Mouse (Mus musculus): Measurements from ENCODE around the gene Cfap157. TPM values are rescaled to one million over a fixed set of nuclear protein-coding genes. Genes with fewer than 3 reads are reported as not detected.

The Cfap157 gene
- polyA plus RNA-seq, 1 experiment from 2014 or later = 1.8 TPM

GRCm38 (mm10) chr2:32736306-32736829 lies 47.9 kb downstream of the Cfap157 start:
- POLR2A ChIA-PET = interaction anchor here (0.6 kb wide), 1 partner anchor 216 kb away, joined by 5 read pairs; no protein-coding TSS in a partner anchor
- DNase-seq (ENCODE audit: low read depth, low spot score) = no peak
- in situ Hi-C loops (cut with MboI; ENCODE audit: low pct_unique_long_range_greater_than_20kb) = no loop called here
- TF ChIP-seq CTCF (IDR thresholded peaks at IDR 0.05) = no peak
- no peak for ATAC-seq
- CTCF ChIA-PET = no interaction called here
- peaks cover 13% of the 10 kb centered on the region for H3K27me3 ChIP-seq

DNA sequence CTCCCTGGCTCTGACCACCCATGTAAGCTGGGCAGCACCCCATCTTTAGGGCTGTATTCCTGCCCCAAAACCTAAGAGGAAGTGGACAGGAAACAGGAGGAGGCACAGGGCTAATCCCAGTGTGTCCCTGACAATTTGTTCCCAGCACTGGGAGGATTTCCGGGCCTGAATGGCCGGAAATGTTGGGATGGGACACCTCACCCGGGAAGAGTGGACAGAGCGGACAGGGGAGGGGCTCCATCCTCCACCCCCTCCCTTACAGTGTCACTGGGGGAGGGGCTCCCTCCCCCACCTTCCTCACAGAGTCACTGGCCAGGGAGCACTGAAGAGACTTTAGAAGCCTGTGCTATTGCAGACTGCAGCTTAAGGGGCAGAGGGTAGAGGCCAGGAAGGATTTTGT lies 49.3 kb downstream of the Cfap157 start:
- POLR2A ChIA-PET = no interaction called here
- in situ Hi-C loops (cut with MboI; ENCODE audit: low pct_unique_long_range_greater_than_20kb) = no loop called here
- CTCF ChIA-PET = interaction anchor here (0.9 kb wide), 1 partner anchor 39 kb away, joined by 3 read pairs; no protein-coding TSS in a partner anchor
- peaks cover 4% of the 10 kb centered on the region for H3K27me3 ChIP-seq
- no peak for ATAC-seq
- no peak for TF ChIP-seq CTCF (IDR thresholded peaks at IDR 0.05)
- no peak for DNase-seq (ENCODE audit: low read depth, low spot score)

DNA sequence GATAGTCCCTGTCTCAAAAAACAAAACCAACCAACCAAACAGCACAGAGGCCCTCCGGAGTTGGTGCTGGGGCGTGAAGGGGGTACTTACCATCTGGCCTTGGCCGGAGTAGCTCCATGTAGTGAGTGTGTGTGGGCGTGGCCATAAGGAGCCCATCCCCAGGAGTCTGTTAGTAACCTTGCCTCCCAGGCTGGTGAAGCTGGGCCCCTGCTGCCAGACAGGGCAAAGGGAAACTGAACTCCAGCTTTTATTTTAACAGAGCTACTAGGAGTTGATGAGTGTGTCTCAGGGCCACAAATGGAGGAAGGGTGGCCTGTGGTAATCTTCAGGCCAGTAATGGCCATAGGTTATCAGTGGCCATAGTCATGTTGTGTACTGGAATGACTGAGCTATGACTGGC lies 49.7 kb downstream of the Cfap157 start:
- in situ Hi-C loops (cut with MboI; ENCODE audit: low pct_unique_long_range_greater_than_20kb) = no loop called here
- ChIA-PET CTCF (no interaction called here), POLR2A (no interaction called here)
- H3K27me3 ChIP-seq = no peaks in the 10 kb centered on the region
- no peak for DNase-seq (ENCODE audit: low read depth, low spot score)
- no peak for TF ChIP-seq CTCF (IDR thresholded peaks at IDR 0.05)
- ATAC-seq = no peak

- H3K27me3 ChIP-seq = no peaks in the 10 kb centered on the region
- TF ChIP-seq CTCF (IDR thresholded peaks at IDR 0.05) = no peak
- CTCF ChIA-PET = interaction anchor here (1.8 kb wide), 1 partner anchor 15 kb away, joined by 5 read pairs; no protein-coding TSS in a partner anchor
- POLR2A ChIA-PET = no interaction called here
- in situ Hi-C loops (cut with MboI; ENCODE audit: low pct_unique_long_range_greater_than_20kb) = no loop called here
- DNase-seq (ENCODE audit: low read depth, low spot score) = no peak
- ATAC-seq = no peak
These were observed 51.5 kb downstream of the Cfap157 start for GRCm38 (mm10) chr2:32732695-32733094.

- ChIA-PET POLR2A (interaction anchor here (0.6 kb wide), 1 partner anchor 60 kb away, joined by 3 read pairs; no protein-coding TSS in a partner anchor), CTCF (interaction anchor here (1.8 to 2.0 kb wide), 2 partner anchors 15 to 17 kb away, joined by 5 read pairs; no protein-coding TSS in a partner anchor)
- no peaks in the 10 kb centered on the region for H3K27me3 ChIP-seq
- in situ Hi-C loops (cut with MboI; ENCODE audit: low pct_unique_long_range_greater_than_20kb) = no loop called here
- TF ChIP-seq CTCF (IDR thresholded peaks at IDR 0.05) = no peak
- no peak for ATAC-seq
- no peak for DNase-seq (ENCODE audit: low read depth, low spot score)
These were observed 52.3 kb downstream of the Cfap157 start for GRCm38 (mm10) chr2:32731911-32732310.

DNA sequence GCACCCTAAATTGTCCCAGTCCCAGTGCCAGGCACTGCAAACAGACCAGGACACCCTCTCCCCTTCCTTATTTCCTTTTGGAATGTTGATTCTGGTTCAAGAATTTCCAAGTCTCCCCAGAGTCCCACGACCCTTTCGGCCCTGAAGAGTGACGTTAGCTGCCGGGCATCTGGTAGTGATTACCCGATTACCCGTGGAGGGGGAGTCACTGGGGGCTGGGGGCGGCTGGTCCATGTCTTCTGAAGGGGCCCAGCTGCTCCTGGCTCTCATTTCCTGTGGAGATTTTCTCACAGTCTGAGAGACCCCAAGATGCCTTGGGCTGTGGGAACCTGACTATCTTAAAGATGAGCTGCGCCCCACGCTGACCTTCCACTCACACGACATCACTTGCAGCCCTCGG lies 53.4 kb downstream of the Cfap157 start:
- ChIA-PET POLR2A (no interaction called here), CTCF (interaction anchor here (1.0 to 2.0 kb wide), 3 partner anchors 14 to 26 kb away, joined by 4 to 5 read pairs (median 5); partner anchors contain the start of gene Tor2a)
- no peak for ATAC-seq
- H3K27me3 ChIP-seq = no peaks in the 10 kb centered on the region
- in situ Hi-C loops (cut with MboI; ENCODE audit: low pct_unique_long_range_greater_than_20kb) = no loop called here
- no peak for TF ChIP-seq CTCF (IDR thresholded peaks at IDR 0.05)
- no peak for DNase-seq (ENCODE audit: low read depth, low spot score)

GRCm38 (mm10) chr2:32729547-32729946 lies 54.7 kb downstream of the Cfap157 start:
- in situ Hi-C loops (cut with MboI; ENCODE audit: low pct_unique_long_range_greater_than_20kb) = no loop called here
- no peak for TF ChIP-seq CTCF (IDR thresholded peaks at IDR 0.05)
- ATAC-seq (no peak), DNase-seq (ENCODE audit: low read depth, low spot score) (no peak)
- ChIA-PET POLR2A (no interaction called here), CTCF (interaction anchor here (1.4 kb wide), 1 partner anchor 15 kb away, joined by 3 read pairs; no protein-coding TSS in a partner anchor)
- H3K27me3 ChIP-seq = no peaks in the 10 kb centered on the region

DNA sequence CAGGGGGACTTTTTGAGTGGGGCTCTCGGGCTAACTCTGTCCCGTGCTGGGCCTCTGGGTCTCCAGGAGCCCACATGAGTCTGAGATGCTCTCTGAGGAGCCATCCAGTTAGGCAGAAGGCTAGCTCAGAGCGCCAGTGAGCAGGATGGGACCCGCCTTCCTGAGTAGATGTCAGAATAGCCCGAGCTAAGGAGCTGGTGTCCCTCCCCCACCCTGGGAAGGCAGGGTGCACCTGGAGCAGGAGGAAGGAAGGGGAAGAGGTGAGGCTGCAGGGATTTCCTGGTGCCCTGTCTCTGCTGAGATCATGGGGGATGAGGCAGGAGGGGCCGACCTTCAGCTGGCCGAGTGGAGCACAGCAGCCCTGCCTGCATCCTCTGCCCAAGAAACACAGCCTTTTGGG lies 55.8 kb downstream of the Cfap157 start:
- DNase-seq (ENCODE audit: low read depth, low spot score) = no peak
- ChIA-PET POLR2A (no interaction called here), CTCF (interaction anchor here (1.0 to 2.1 kb wide), 3 partner anchors 12 to 29 kb away, joined by 3 to 8 read pairs (median 3); partner anchors contain the start of gene Tor2a)
- in situ Hi-C loops (cut with MboI; ENCODE audit: low pct_unique_long_range_greater_than_20kb) = no loop called here
- no peak for TF ChIP-seq CTCF (IDR thresholded peaks at IDR 0.05)
- ATAC-seq = no peak
- no peaks in the 10 kb centered on the region for H3K27me3 ChIP-seq

GRCm38 (mm10) chr2:32727435-32727834 lies 56.8 kb downstream of the Cfap157 start:
- CTCF ChIA-PET = interaction anchor here (1.0 to 2.1 kb wide), 3 partner anchors 11 to 30 kb away, joined by 3 to 8 read pairs (median 4); partner anchors contain the start of gene Tor2a
- TF ChIP-seq CTCF (IDR thresholded peaks at IDR 0.05) = no peak
- DNase-seq (ENCODE audit: low read depth, low spot score) (no peak), ATAC-seq (peak; percentile 79)
- H3K27me3 ChIP-seq = no peaks in the 10 kb centered on the region
- POLR2A ChIA-PET = interaction anchor here (0.6 kb wide), 1 partner anchor 318 kb away, joined by 3 read pairs; no protein-coding TSS in a partner anchor
- in situ Hi-C loops (cut with MboI; ENCODE audit: low pct_unique_long_range_greater_than_20kb) = no loop called here

Other genes with a start within 250 kb of the Cfap157 start
- gene Fam102a, start 249.1 kb downstream of the Cfap157 start, polyA plus RNA-seq (2021) = 11.8 TPM
- 59.3 TPM for gene Dpm2, start 213.6 kb downstream of the Cfap157 start, polyA plus RNA-seq (2021)
- gene Pip5kl1, start 209.6 kb downstream of the Cfap157 start, polyA plus RNA-seq (2021) = 0.47 TPM
- 0.08 TPM for gene 9430097D07Rik, start 208.7 kb downstream of the Cfap157 start, polyA plus RNA-seq (2021)
- 28.8 TPM for gene St6galnac4, start 197.3 kb downstream of the Cfap157 start, polyA plus RNA-seq (2021)
- gene St6galnac6, start 184.7 kb downstream of the Cfap157 start, polyA plus RNA-seq (2021) = 38.2 TPM
- gene Ak1, start 162.7 kb downstream of the Cfap157 start, polyA plus RNA-seq (2021) = 99.0 TPM
- gene Eng, start 137.8 kb downstream of the Cfap157 start, polyA plus RNA-seq (2021) = 1.5 TPM
- 28.9 TPM for gene Fpgs, start 80.3 kb downstream of the Cfap157 start, polyA plus RNA-seq (2021)
- gene Cdk9, start 71.4 kb downstream of the Cfap157 start, polyA plus RNA-seq (2021) = 93.3 TPM
- 3.6 TPM for gene Sh2d3c, start 63.4 kb downstream of the Cfap157 start, polyA plus RNA-seq (2021)
- not detected for gene 6330409D20Rik, start 43.4 kb downstream of the Cfap157 start, polyA plus RNA-seq (2021)
- 66.0 TPM for gene Tor2a, start 27.2 kb downstream of the Cfap157 start, polyA plus RNA-seq (2021)
- gene Ttc16, start 8.8 kb downstream of the Cfap157 start, polyA plus RNA-seq (2021) = 2.8 TPM
- gene Ptrh1, start 8.6 kb downstream of the Cfap157 start, polyA plus RNA-seq (2021) = 19.5 TPM
- gene Stxbp1, start 62.8 kb upstream of the Cfap157 start, polyA plus RNA-seq (2021) = 30.1 TPM
- 170 TPM for gene Fam129b, start 91.7 kb upstream of the Cfap157 start, polyA plus RNA-seq (2021)
- 52.5 TPM for gene Rpl12, start 177.1 kb upstream of the Cfap157 start, polyA plus RNA-seq (2021)
- 29.3 TPM for gene Lrsam1, start 177.2 kb upstream of the Cfap157 start, polyA plus RNA-seq (2021)
- 21.5 TPM for gene Slc2a8, start 197.7 kb upstream of the Cfap157 start, polyA plus RNA-seq (2021)